Mouse (Mus musculus): ENCODE results near the gene Has1.
"Not testable (repeated sequence)": the region's sequence is repeated elsewhere in the genome, so short reads cannot be mapped to it uniquely, and the experiment has no call there.

Has1 gene

GRCm38 (mm10) chr17:17855064-17855838, at the start of gene Has1:
Gene Has1 (minus strand): TSS chr17:17855205.
- DNase-seq, result no peak

- no peak for DNase-seq
Observed at GRCm38 (mm10) chr17:17900768-17901167, 45.8 kb upstream of the Has1 start.

GRCm38 (mm10) chr17:17899268-17899667, 44.3 kb upstream of the Has1 start:
- DNase-seq, result no peak

- DNase-seq, result no peak
Observed at GRCm38 (mm10) chr17:17896039-17896438, 41.0 kb upstream of the Has1 start.

- no peak for DNase-seq
Observed at GRCm38 (mm10) chr17:17889732-17890425, 34.9 kb upstream of the Has1 start.

- DNase-seq, result no peak
Observed at GRCm38 (mm10) chr17:17887774-17888248, 32.8 kb upstream of the Has1 start, which contains the start of the genes Fpr2 and Fpr3. Gene Fpr2 (plus strand): TSS chr17:17887824. Gene Fpr3 (plus strand): TSS chr17:17887852.

- DNase-seq, result no peak
Observed at GRCm38 (mm10) chr17:17883840-17884239, 28.8 kb upstream of the Has1 start, which contains the start of gene Fpr1. Gene Fpr1 (minus strand): TSS chr17:17883940.

GRCm38 (mm10) chr17:17882672-17883071, 27.7 kb upstream of the Has1 start:
- no peak for DNase-seq

- no peak for DNase-seq
Observed at GRCm38 (mm10) chr17:17879347-17879746, 24.3 kb upstream of the Has1 start.

- no peak for DNase-seq
Observed at GRCm38 (mm10) chr17:17871697-17872096, 16.7 kb upstream of the Has1 start.

- DNase-seq, result no peak
Observed at GRCm38 (mm10) chr17:17870892-17871550, 16.0 kb upstream of the Has1 start.

GRCm38 (mm10) chr17:17866801-17867469, 11.9 kb upstream of the Has1 start:
- DNase-seq, result no peak

- DNase-seq, result no peak
Observed at GRCm38 (mm10) chr17:17865168-17865567, 10.2 kb upstream of the Has1 start.

- DNase-seq, result no peak
Observed at GRCm38 (mm10) chr17:17862360-17862759, 7.4 kb upstream of the Has1 start.

- DNase-seq, result no peak
Observed at GRCm38 (mm10) chr17:17860110-17860509, 5.1 kb upstream of the Has1 start.

GRCm38 (mm10) chr17:17857446-17857845, 2.4 kb upstream of the Has1 start:
- DNase-seq, result no peak

GRCm38 (mm10) chr17:17856612-17857011, 1.6 kb upstream of the Has1 start:
- DNase-seq, result no peak

GRCm38 (mm10) chr17:17849906-17850712, 4.9 kb downstream of the Has1 start:
- DNase-seq, result no peak

- DNase-seq, result no peak
Observed at GRCm38 (mm10) chr17:17848988-17849387, 6.0 kb downstream of the Has1 start.

GRCm38 (mm10) chr17:17845187-17846027, 9.6 kb downstream of the Has1 start:
- DNase-seq, result peak in 1 of 2 experiments; percentile 7

- not testable (repeated sequence) for DNase-seq
Observed at GRCm38 (mm10) chr17:17844606-17845005, 10.4 kb downstream of the Has1 start.
